Mouse (Mus musculus): ENCODE results near the gene Kctd21.

DNA sequence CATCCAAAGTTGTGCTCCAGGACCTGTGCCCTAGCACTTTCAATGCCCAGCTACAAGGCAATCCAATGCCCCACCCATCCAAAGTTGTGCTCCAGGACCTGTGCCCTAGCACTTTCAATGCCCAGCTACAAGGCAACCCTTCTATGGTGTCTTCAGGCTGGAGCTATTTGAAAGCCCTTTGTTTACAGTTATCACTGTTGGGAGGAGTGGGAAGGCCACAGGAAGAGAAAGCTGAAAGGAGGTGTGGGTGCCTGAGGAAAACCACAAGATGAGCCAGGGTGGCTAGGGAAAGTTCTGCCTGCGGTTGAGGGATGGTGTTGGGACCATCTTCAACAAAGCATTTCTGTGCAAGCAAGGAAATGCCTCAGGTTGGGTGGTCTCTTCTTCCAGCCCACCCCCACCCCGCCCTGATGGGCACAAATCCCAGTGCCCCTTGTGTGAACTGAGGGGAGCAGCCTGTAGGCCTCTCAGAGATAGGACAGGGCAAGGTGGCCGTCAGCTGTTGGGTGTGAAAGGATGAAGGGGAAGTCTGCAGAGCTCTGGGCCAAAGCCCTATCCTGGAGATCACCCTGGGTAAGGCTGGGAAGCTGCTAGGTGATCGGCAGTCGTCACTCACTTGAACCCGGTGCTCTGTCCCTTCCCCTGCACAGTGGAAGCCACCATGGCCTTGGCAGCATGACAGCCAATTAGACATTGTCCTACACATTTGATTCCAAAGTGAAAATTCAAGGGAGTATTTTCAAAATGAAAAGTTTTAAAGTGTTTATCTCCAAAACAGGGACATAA lies 1.2 kb downstream of the Kctd21 start:
- TF ChIP-seq JUND (IDR thresholded peaks at IDR 0.05; ENCODE audit: low read depth, low read length) (no peak), BHLHE40 (IDR thresholded peaks at IDR 0.05; ENCODE audit: borderline replicate concordance, low read depth, low read length) (no peak), SIN3A (IDR thresholded peaks at IDR 0.05; ENCODE audit: low read length) (no peak), CTCF (IDR thresholded peaks at IDR 0.05 in 2 of 3, conservative IDR thresholded peaks at IDR 0.05 in 1 of 3; ENCODE audit: control insufficient read depth in 1 of 3, insufficient read depth in 1 of 3, low read depth in 2 of 3, low read length in 3 of 3, poor library complexity in 1 of 3, severe bottlenecking in 1 of 3) (no peak), EP300 (IDR thresholded peaks at IDR 0.05; ENCODE audit: low read depth in 1 of 2, low read length in 2 of 2) (no peak)
